Mouse (Mus musculus) T-helper 1 cell (primary cell): ENCODE results near the gene Slc15a2.

ENCODE experiments used
- in situ Hi-C: fragments of 300-600 bp; cut with MboI, MseI; formaldehyde crosslinking; loops from one replicate; pipeline ENCODE4 v1.15.1; 2025; ENCODE audit warnings: high pct_unique_total_duplicates

The Slc15a2 gene

DNA sequence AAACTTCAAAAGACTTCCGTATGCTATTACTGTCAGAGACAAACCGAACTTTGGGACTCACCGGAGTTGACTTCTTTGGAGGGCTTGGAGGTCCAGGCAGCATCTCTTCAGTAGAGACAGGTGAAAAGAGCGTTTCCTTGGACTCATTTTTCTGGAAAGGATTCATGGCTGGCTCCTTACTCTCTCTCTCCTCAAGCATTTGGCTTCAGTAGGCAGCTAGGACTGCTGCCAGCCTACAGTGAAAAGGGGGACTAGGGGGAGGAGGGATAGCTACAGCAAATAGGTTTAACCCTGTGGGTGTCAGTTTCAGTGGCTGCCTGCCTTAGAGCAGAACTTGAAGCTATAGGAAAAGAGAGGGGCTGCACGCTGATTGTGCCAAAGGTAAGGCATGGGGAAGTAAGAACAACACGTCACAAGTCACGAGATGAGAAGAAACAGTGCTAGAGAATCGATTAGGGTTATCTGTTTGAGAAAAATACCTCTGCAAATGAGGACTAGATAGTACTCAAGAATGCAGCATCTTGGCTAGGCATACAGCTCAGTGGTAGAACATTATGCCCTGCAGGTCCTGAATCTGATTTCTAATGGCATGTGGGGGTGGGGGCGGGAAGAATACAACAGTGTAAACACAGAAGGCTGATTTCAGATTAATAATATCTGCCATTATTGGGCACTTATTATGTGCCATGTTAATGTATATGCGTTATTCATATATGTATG is at the start of gene Slc15a2:
Slc15a2 (minus strand) TSS at position 369 of the 720 bp plus-strand sequence.
- in situ Hi-C loops: no loop called here

DNA sequence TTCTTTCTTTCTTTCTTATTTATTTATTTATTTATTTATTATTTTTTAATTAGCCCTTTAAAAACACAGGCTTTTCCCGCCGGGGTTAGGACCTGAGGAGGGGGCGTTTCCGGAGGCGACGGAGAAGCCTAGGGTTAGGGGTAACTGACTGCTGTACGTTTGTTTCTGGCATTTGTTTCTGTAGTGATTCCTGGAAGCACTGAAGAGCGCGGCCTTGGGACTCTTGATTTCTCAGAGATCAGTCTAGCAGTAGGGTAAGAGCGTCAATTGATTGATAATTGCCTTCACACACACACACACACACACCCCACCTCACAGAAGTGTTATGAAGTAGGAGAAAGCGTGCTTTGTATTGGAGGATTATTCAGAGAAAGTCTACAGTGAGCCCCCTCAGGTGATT is 44.1 kb upstream of the Slc15a2 start:
- in situ Hi-C loops: no loop called here

DNA sequence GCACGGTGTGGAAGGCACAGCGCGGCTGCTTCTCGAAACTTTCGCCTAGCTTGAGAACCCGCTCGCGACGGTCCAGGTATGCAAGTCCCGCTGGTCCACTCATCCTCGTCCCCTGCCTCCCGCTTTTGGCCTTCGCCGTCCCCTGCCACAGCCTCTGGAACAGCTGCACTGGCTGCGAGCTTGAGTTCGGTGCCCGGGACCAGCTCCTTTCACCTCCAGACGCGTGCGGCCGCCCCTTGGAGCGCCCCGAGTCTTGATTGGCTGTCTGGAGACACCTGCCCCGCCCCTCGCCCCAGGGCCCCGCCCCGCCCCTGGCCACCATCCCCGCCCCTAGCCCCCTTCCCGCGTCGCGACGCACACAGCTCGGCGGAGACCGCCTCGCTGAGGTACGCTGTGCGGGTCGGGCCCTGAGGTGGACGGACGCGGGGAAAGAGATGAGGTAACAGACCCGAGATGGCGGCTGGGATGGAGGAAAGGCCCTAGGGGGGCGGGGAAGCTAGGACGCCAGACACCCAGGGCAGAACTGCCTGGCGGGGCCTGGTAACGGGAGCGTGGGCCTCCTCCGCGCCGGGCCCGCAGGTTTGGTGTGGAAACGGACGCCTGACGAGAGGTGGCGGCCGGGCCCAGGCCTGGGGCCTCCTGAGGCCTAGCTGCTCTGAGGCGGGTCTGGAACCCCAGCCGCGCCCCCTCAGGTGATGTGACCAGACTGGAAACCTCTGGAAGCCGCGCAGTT is 43.5 kb upstream of the Slc15a2 start, which contains the start of gene Iqcb1:
Iqcb1 (plus strand) TSS at position 332 of the 733 bp plus-strand sequence.
- in situ Hi-C loops: no loop called here

DNA sequence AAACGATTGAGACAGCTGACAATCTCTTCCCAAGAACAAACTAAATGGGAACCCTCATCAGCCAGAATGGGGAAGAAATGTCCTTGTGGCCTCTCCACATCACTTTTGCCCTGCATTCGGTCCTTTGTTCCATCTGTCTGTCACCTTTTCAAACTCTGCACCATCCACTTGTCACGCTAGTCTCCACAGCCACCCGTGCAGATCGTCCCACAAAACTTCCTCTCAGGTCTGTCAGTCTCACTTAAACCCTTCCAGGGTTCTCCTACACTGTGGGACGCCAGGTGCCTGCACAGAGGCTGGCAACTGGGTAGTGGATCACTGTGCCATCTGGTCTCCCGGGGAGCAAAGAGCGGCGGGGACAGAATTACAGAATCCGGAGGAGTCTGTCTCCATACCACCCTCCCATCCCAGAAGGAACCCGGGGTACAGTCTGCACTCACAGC is 42.9 kb upstream of the Slc15a2 start:
- in situ Hi-C loops: no loop called here

DNA sequence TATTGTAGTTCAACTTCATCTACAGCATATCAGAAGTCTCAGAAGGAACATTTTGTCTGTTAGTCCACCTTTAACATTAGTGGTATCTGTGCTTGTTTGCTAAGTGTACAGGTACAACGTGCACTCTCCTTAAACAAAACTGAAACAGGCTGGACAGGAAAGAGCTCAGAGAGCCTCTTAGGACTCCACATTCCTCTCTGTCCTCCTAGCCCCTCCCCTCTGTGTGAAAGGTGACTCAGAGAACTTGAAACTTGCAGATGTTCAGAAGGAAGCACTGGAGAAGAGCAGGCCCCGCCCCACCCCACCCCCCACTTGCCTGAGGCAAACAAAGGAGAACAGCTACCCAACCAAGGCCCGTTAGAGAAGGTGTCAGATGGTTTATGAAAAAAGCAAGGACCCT is 36.7 kb upstream of the Slc15a2 start:
- in situ Hi-C loops: no loop called here

DNA sequence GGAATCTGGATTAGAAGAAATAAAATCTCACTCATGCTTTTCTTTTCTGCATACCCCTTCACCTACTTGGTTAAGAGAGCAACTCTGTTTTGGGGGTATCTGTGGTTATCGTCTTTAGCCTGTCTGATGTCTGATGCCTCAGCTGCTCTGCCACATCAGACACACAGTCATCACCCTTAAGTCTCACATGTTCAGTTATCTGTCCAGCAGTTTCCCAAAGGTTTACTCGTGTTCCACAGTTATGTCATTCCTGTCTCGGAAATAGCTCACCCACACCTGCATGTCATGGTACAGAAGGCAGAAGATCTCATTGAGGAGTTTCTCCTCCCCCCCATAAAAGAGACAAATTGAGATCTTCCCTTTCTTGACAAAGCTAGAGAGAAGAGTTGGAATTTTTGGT is 36.0 kb upstream of the Slc15a2 start:
- in situ Hi-C loops: no loop called here

DNA sequence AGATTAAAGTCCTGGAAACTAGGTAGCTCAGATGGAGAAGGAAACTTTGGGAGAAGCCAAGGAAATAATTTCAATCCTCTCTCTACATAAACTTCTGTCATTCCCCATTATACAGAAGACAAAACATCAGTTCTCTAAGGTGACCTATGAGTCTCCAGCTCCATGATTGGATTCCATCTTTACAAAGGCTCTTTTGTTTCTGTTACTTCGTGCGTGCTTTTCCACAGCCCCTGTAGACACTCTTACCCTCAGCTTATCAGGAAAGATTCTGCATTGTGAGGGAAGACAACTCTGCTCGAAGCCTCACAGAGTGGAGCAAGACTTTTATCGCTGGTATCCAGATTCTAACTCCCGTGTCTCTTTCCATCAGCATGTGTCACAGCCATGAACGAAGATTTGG is 35.3 kb upstream of the Slc15a2 start:
- in situ Hi-C loops: no loop called here

DNA sequence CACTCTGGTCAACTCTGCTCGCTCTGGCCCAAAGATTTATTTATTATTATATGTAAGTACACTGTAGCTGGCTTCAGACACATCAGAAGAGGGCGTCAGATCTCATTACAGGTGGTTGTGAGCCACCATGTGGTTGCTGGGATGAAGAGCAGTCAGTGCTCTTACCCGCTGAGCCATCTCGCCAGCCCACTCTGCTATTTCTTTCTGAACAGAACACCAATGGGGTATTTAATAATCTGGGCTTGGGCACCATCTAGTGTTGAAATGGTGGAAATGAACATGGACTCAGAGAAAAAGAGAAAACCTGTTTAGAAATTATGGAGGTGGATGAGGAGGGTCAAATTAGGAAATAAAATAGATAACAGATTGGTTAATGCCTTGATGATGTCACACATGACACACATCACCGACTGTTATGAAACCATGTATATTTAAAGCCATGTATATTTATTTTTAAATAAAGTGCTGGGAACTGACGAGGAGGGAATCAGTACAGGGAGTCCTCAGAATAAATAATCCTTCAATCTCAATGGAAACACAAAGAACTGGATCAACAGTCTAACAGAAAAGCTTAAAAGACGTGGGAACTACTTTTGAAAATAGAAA is 32.7 kb upstream of the Slc15a2 start:
- in situ Hi-C loops: no loop called here

DNA sequence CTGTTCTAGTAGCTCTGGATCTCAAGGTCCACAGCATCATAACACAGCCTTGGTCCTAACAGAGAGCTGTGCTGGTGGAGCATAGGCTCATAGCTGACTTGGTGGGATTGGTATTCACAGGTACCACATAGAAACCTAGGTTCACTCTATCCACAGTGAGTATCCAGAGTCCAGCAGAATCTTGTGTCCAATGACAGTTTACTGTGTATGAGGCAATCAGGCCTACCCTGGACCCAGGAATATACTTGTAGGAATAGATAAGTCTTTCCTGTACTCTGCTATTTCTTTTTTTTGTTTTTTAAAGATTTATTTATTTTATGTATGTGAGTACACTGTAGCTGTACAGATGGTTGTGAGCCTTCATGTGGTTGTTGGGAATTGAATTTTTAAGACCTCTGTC is 32.2 kb upstream of the Slc15a2 start:
- in situ Hi-C loops: no loop called here

DNA sequence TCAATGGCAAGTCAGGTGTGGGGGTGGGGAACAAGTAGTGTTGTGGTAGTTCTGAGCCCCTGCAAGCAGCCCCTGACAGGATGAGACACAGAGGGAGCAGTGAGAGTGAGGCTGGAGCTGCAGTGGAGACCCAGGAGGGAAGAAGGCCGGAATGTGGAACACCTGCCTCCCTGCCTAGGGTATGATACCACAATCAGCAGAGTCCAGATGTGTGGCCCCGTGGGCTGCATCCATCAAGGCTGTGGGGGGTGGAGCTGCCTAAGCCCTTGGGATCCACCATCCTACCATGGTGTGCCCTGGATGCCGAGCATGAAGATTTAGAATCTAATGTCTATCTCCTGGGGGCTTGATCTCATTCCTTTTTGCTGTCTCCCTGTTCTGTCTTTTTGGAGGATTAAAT is 28.9 kb upstream of the Slc15a2 start:
- in situ Hi-C loops: loop anchor here (5.0 kb wide), 1 partner anchor 91 kb away; no protein-coding TSS in a partner anchor

DNA sequence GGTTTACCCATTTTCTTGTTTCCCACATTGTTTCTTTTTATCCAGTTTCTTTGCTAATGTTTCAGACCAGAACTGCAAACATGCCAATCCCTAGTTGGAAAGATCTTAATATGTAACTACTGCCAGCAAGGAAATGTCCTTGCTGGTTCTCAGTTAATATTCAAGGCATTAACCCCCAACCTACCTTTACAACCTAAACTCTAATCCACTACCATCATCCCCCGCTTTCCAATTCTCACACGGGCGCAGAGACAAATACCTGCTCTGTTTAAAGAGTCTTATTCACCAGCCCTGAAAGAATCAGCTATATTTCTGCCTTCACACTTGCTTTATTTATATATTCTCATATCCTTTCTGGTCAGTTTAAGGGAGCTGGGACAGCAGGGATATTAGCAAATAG is 23.9 kb upstream of the Slc15a2 start:
- in situ Hi-C loops: loop anchor here (10.0 kb wide), 1 partner anchor 184 kb away; no protein-coding TSS in a partner anchor

DNA sequence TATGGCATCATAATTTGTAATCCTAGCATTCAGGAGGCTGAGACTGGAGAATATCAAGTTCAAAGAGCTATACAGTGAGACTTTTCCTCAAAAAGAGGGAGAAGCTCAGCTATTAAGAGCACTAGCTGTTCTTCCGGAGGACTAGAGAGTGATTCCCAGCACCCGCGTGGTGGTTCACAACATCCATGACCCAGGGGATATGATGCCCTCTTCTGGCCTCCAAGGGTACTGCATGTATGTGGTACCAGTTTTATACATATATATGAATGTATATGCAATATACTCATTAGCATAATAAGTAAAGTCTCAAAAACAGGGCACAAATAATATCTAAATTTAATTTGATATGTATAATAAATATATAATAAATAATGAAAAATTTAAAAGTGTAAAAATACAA is 17.6 kb upstream of the Slc15a2 start:
- in situ Hi-C loops: loop anchor here (10.0 kb wide), 1 partner anchor 178 kb away; no protein-coding TSS in a partner anchor

DNA sequence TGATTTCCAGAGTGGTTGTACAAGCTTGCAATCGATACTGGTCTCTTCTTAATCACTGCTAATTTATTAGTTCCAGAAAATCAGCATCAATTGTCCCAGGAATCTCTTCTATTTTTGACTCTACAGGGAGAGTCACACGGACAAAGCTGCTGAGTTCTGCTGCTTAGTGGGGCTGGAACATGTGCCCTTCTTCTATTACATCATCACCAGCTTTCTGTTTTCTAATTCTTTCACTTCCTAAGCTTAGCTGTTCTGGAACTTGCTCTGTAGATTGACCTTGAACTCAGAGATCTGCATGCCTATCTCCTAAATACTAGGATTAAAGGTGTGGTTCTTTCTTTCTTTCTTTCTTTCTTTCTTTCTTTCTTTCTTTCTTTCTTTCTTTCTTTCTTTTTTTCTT is 13.6 kb upstream of the Slc15a2 start:
- in situ Hi-C loops: loop anchor here (5.0 kb wide), 1 partner anchor 331 kb away; no protein-coding TSS in a partner anchor

DNA sequence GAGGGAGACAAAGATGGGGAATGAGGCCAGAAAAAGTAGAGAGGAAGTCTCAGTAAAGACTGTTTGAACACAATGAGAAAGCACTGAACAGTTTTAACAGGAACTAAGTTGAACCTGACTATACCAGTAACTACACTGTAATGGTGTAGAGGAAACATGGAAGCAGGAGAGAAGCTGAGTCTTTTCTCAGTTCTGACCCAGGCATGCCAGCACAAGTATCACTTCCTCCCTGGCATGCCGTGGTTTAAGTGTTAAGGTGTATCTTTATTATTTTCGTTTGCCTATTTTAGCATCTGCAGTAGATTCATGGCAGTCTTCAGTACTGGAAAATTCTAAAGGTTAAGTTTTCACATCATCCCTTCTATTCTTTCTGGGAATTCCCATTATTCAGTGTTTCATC is 10.2 kb upstream of the Slc15a2 start:
- in situ Hi-C loops: loop anchor here (5.0 kb wide), 1 partner anchor 328 kb away; no protein-coding TSS in a partner anchor

DNA sequence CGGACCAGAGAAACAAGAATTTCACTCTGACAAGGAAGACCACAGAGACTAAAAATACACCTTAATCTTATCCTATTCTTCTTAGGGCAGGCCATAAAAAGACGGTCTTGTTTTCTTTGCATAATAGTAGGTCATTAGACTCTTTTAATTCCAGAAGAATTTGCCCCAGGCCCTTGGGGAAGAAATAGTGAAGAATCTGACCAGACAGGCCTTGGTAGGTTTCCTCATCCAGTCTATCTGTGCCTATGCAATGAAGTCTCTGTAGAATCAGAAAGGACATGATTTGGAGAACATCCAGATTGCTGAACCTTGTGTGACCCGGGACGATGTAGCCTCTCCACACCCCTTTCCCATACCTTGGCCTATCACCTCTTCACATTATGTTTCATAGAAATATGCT is 5.4 kb upstream of the Slc15a2 start:
- in situ Hi-C loops: no loop called here

DNA sequence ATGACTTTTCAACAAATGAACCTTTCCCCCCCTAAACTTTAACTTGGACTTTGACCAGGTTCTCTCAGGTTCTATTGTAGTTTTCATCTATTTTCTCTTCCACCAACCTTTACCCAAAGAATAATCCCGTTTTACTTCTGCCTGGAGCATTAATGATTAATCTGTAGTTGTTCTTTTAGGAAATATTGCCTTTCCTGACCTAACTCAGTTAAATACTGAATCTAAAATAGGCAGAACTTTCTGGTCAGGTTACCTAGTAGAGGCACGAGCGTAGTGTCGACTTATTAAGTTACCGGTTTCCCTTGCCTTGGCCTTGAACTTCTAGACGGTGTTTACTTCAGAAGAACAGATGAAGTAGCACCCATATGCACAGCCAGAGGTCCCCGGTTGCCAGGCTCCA is 1.7 kb upstream of the Slc15a2 start:
- in situ Hi-C loops: no loop called here

DNA sequence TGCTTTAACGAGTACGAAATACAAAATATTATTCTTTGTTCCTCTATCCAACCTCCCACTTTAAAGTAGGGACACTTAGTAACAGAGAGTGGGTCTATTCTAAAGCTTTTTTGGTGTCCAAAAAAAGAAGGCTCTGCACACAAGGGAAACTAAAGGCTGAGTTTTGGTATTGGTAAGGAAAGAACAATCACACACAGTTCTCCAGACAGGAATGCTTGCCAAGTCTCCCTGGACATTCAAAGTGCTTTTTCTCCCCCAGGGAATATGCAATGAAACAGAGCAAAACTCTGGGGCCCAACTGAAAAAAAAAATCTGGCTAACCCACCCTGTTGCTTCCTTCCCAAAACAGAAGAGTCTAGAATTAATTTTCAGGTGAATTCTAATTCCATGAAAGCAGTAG is 616 bp downstream of the Slc15a2 start:
- in situ Hi-C loops: no loop called here

DNA sequence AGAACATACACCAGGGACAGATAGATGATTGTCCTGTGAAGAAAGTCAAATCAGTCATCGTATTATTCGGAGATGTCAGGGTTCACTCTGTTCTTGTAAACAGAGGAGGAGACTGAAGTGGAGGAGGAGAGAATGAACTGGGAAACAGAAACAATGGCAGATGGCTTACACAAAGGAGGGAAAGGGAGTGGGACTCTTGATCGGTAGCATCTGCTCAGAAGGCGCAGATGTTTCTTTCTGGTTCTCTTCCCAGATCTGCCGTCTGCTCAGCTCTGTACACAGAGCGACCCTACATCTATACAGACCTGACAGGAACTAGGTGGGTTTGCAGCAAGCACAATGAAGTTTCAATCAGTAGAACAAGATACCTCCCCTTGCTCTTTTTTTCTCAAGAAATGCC is 9.1 kb downstream of the Slc15a2 start:
- in situ Hi-C loops: no loop called here

DNA sequence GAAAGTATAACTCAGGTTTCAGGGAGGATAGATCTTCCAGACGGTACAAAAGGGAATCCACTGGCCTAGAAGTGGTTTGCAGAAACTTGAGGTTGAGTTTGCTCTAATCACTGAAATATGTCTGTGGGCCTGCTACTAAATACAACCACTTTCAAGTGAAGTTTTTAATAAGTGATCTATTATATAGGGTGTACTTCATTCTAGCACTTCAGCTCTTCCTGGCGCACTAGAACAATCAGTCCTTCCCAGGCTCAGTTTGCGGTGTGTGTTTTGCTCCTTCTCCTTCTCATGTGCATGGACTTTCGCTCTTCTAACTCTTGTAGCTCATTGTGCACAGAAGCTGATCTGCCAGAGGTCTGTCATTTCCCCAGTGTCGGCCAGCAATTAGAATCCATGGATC is 11.8 kb downstream of the Slc15a2 start:
- in situ Hi-C loops: no loop called here

DNA sequence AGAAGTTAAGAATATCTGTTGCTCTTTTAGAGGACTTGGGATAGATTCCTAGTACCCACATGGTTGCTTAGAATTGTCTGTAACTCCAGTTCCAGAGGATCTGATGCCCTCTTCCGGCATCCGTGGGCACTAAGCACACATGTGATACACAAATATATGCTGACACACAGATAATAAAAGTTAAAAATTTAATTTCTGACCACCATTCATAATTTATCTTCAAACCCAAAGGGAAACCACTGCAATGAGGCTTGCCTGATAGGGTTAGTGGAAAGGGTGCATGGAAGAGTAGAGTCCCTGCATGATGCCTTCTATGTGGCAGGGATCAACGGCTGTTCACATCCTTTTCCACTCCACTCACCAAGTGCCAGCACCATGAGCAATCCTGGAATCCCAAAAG is 13.1 kb downstream of the Slc15a2 start:
- in situ Hi-C loops: no loop called here

DNA sequence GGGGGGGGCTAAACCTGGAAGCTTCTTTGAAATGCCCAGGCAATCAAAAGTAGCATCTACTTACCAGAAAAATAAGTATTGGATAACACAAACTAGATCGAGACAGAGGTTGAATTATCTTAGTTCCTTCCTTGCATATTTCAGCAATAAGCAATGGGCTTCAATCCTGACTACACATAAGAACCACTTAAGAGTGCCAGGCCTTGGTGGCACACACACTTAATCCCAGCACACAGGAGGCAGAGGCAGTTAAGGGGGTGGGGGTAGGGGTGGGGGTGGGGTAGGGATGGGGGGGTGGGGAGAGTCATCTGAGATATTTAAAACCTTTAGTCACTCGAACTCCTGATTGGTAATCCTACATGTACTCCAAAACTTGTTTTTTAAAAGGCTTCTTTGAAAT is 13.5 kb downstream of the Slc15a2 start:
- in situ Hi-C loops: no loop called here

DNA sequence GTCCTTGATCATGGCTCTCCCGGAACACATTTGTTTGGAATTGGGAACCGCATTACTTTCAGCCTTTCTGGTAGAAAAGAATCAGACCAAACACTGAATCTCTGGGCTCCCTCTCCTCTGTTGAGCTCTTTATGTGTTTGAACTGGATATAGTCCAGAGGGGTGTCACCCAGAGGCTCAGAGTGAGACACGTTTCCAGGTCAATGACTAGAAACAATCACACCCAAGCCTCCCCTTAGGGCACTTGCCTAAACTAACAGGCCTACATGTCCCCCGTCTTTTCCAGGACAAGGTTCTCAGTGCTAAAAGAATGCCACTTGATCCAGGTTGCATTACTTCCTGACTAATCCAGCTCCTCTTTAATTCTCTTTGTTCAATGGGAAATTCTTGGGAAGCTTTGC is 13.9 kb downstream of the Slc15a2 start:
- in situ Hi-C loops: no loop called here
